Mouse (Mus musculus) adrenal gland (tissue): ENCODE measurements around the gene Clec3b.

Source experiments
- intact Hi-C: fragments of 180-260 bp; cut with DNase I; formaldehyde crosslinking; loops from one replicate; pipeline ENCODE4 v1.15.1; 2025

Gene Clec3b

DNA sequence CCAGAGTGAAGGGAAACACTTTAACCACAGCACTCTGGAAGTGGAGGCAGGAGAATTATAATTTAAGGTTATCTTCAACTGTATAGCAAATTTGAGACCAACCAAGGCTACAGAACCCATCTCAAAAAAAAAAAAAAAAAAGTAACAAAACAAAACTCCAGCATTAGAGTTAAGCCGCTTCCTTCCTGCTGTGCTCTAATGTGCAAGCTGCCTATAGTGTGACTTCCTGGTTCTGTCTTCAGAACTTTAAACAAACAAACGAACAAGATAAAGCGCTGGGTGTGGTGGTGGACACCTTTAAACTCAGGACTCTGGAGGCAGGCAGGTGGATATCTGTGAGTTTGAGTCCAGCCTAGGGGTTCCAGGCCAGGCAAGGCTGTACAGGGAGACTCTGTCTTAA, 1.3 kb downstream of the Clec3b start:
- intact Hi-C loops, result no loop called here

DNA sequence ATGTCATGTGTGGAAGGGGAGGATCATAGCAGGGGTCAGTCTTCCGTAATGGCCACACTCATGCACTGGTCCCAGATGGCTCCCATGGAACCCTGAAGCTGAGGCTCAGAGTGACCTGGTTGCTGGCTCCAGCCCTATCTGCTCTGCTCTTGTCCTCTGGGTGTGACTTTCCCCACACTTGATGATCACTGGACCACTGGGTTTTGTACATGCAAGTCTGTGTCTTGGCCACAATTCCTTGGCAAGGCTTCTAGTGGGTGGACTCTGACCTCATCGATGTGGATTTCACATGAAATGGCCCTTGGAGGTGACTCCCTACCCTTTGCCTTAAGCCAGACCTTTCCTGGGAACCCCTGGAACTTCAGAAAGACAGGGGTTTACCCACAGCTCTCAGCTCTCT, 2.4 kb downstream of the Clec3b start:
- intact Hi-C loops, result no loop called here

DNA sequence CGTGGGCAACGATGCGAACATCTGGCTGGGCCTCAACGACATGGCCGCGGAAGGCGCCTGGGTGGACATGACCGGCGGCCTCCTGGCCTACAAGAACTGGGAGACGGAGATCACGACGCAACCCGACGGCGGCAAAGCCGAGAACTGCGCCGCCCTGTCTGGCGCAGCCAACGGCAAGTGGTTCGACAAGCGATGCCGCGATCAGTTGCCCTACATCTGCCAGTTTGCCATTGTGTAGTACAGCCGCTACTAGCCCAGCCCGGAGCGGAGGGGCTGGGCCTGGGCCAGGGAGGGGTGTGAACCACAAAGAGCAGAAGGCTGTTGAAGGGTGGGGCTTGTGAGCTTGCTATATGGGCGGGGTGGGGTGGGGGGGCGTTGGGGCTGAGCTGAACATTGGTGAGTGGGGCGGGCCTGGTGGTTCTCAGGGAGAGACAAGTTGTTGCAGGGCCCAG, 6.2 kb downstream of the Clec3b start:
- intact Hi-C loops, result no loop called here

DNA sequence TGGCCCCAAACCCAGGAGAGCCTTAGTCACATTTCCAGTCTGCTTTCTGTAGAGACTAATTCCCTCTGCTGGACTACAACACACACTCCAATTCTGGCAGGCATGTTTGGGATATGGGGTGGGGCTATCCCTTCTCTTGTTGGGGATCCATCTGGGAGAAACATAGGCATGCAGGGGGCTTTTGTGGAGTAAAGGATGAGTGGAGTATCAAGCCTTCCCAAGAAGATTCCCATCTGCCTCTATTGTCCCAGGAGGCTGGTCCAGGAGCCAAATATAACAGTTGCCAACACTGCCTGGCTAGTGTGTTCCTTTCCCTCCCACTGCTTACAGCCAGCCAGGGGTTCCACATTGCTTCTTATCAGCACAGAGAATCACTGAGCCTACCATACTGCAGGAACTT, 7.0 kb downstream of the Clec3b start:
- intact Hi-C loops, result no loop called here

DNA sequence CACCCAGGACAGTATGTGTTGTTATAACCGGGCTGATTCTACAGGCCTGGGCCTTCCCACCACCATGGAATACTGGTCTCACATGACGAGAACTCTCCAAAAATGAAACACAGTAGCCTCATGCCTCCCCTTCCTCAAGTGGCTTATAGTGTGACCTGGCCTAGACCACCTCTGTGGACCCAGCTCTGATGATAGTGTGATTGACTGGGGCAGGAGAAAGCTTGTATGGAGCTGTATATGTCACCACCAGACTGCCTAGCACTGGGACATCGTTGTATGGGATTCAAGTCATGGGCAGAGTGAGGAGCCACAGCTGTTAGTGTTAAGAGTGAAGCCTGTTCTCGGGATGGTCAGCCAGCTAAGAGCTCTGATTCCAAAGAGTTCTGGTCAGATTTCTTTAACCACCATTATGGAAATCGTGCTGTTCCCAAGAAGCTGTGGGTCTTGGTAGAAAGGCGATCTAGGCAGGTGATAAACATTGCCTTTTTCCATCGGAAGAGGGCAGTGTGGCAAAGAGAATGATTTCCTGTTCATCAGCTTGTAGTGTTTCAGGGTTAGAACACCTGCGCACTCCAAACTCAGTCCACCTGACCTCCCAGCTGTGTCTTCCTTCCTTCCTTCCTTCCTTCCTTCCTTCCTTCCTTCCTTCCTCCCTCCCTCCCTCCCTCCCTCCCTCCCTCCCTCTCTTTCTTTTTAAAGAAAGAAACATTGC, 7.5 kb downstream of the Clec3b start:
- intact Hi-C loops, result no loop called here

DNA sequence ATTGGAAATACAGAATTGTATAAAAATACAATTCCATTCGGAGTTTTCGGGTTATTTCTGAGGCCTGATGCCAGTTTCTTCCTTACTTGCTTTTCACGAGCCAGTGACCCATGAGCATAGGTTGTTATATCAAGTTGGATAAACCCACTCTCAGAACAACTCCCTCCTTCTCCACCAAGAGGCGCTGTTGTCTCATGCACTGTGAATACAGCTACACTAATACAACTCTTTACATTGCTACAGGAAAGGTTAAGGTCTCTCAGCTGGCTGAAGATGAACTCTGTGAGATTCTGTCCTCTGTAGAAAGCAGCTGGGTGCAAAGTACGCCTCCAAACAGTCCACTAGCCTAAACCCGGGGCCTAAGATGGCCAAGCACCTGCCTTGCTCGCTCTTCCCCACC, 8.6 kb downstream of the Clec3b start:
- intact Hi-C loops, result loop anchor here (1.0 kb wide), 1 partner anchor 93 kb away; no protein-coding TSS in a partner anchor

DNA sequence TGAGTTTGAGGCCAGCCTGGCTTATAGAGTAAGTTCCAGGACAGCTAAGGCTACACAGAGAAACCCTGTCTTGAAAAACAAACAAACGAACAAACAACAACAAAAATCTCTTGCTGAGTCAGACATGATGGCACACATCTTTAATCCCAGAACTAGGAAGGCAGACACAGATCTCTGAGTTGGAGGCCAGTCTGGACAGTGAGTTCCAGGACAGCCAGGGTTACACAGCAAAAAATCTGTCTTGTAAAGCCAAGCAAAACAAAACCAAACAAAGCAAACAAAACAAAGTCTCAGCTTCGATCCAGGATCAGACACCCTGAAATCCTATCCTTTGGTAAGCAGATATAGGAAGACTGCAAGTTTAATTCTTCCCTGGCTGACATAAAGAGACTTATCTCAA, 11.0 kb downstream of the Clec3b start:
- intact Hi-C loops, result loop anchor here (5.0 kb wide), 1 partner anchor 286 kb away; no protein-coding TSS in a partner anchor

DNA sequence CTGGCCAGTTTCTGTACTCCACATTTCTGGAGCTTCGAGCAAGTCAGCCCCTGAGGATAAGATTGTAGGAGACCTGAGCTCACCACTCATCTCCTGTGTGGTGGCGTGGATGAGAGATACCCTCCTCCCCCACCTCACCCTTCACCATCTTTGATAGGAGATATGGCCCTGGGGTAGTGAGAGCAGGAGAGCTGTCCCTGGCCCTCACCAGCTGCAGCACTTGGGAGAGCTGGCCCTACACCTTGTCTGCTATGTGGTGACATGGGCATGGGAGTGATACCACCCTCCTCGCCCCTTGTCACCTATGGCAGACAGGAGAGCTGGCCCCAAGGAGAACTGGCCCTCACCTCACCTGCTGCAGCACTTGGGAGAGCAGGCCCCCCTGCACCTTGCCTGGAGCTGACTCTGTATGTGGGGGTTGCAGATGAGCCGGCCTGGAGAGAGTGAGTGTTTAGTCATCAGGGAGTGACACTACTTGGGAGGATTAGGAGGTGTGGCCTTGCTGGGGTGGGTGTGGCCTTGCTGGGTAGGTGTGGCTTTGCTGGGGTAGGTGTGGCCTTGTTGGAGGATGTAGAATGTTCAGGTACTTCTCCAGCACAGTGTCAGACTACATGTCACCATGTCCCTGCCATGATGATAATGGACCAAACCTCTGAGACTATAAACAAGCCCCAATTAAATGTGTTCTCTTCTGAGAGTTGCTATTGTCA, 12.4 kb downstream of the Clec3b start:
- intact Hi-C loops, result loop anchor here (5.0 kb wide), 1 partner anchor 284 kb away; no protein-coding TSS in a partner anchor

DNA sequence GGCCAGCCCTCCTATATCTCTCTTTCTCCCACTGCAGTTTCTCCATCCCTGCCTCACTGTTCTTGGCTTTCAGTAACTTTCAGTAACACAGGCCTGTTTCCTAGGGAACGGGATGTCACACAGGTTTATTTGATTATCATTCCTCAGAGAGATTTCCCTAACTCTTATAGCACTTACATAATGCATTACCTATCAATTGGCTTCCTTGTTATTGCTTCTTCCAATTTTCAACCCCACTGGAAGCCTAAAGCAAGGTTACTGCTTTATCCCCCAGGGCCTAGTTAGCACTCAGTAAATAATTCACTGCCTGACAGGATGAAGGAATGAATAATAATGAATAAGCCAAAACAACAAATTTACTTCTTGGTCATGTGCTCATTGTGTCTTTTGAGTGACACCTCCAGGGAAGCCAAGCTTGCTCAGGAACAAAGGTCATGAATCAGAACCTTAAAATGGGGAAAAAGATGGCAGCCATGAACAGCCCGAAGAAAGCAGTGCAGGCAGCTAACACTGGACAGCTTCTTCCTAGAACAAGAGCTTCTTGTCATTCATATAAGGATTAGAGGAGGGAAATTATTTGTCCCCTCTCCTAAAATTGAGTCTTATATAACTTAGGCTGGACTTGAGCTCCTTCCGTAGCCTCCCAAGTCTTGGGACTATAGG, 15.2 kb downstream of the Clec3b start:
- intact Hi-C loops, result no loop called here

DNA sequence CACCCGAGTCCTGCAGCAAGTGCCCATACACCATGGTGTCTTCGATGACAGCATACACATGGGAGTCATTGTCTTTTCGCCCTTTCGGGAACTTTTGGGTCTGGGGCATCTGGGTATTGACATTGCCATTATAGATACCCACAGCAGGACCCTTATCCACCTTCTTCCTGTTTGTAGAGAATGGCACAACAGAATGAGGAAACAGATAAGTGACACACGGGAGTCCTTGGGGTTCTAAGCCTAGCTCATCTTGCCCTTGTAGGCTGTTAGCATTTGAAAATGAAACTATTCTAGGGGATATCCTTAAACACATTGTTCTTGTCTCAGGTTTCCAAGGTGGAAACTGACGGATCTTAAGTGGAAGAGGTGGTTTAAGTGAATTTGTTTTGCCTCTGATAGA, 23.0 kb downstream of the Clec3b start:
- intact Hi-C loops, result no loop called here

DNA sequence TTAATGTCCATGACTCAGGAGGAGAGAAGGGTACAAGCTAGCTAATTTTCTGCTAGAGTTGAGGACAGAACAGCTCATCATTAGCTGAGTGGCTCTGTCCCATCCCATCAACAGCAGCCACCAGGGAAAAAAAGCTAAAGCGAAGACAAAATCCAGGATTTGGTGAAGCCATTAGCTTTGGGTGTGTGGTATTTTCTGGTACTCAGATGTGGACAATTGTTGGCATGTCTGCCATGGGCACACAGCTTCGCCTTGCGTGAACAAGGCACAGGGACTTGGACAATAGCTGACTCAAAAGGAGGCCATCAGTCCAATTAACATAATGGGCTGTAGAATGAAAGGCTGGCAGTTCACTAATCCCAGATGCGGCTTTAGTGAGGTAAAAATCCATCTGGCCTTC, 23.6 kb downstream of the Clec3b start:
- intact Hi-C loops, result no loop called here

DNA sequence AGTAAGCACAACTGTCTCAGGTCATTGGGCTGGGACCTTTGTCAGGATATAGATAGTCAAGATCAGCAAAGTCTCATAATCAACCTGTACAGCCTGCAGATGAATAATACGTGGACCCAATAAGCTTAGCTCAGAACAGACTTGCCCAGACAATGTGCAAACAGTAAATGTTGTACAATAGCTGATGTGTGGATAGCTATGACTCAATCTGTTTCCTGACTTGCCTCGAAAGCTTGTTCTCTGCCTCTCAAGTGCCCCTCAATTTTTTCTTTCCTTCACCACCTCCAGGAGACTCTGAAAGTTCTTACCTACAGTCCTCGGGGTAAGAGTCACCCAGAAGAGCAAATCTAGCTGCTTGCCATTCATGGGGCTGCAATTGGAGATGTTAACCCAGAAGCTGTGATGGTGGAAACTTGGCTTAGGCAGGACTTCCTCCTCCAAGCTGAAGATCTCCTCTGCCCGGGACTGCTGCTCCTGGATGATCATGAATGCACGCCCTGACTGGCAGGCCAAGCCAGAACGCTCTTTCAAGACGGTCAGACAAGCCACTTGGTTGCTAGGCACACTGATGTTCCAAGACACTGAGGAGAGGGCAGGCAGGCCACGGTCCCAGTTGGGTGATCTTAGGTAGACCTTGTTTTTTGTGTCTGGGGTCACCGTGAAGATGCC, 26.8 kb downstream of the Clec3b start:
- intact Hi-C loops, result no loop called here

DNA sequence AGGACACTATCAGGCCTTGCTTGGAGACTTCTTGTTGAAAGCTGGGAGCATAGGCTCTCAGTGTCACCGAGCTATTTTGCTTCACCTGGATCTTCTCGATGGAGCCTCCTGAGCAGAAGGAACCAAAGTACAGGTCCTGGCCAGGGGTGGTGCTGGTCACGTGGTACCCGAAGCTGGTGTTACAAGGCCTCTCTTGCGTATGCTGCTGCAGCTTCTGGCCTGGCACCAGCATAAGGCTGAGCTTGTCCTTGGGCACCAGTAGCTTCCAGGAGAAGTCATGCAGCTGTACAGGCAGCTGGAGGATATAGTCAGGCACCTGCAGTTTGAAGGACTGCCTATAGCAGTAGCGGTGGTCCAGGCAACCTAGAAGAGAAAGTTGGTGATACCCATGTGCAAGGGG, 29.3 kb downstream of the Clec3b start:
- intact Hi-C loops, result no loop called here

DNA sequence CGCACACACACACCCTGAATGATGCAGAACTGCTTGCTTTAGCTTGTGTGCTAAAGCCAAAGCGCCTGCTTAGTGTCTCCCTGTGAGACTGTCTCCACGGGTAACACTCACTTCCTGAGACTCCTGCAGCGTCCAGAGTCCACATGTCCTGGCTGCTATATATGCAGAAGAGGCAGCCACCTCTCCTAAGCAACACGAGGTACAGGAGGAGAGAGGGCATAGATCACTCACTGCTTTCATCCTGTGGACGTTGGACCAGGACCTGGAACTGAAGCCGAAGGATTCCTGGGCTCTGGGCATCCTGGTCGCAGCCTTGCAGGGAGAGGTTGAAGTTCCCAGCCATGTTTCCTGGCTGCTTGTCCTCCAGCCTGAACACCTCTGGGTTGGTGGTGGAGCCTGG, 32.5 kb downstream of the Clec3b start:
- intact Hi-C loops, result no loop called here

DNA sequence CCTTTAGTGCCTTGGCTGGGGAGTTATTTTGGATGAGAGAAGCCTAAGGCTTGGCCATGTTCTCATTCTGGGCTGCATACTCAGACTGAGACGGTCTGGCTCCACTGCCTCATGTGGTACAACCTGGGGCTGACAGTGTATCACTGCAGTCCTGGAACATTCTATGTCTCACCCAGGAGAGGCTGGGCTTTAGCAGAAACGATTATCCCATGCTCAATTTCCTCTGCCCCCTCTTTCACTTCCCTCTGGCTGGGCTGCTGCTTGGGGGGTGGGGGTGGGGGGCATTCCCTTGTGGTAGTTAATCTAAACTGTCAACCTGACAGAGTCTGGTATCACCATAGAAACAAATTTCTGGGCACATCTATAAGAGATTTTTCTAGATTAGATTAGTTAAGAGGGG, 34.8 kb downstream of the Clec3b start:
- intact Hi-C loops, result no loop called here

DNA sequence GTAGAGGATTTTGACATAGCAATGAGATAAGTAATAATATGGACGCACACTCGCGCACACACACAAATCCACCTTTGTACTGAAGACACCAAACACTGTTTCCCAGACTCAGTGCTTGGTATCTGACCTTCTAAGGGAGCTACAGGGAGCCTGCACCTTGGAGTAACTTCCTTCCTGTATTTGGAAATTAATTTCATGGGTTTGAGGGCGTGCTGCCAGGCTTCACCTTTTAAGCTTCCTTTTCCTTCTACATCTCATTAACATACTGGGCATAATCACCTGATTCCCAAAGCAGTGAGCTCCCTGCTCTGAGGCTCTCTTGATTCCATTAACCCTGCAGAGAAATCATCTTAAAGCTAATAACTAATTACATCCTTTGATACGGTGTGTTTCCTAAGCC, 35.4 kb downstream of the Clec3b start:
- intact Hi-C loops, result no loop called here

DNA sequence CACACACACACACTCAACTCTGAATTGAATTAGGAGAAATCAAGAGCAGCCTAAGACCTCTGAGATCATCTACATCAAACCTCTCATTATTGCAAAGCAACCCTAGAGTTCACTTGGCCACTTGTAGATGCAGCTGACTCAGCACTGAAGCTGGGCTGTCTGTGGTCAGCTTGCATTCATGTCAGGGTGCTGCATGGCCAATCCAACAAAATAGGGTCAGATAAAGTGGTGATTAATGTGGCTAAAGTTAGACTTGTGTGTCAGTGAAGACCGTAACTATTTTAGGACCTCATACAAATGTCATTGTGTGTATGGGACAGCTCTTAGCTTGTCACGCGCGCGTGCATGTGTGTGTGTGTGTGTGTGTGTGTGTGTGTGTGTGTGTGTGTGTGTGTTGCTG, 36.8 kb downstream of the Clec3b start:
- intact Hi-C loops, result no loop called here

DNA sequence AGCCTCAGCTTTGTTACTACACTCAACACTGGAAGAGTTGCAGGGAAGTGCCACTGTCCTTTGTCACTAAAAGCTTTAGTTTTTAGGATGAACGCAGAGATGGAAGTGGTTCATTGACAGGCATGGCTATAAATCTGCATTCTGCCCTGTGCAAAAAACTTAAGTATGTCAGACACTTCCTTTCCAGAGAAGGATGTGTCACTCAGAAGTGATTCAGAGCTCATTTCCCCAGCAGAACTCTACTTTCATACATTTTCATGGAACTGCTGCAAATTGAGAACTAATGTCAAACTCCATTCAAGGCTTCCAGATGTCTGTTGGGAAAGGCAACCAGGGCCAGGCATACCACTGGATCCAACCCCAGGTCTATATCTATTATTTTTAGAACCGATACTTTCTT, 37.5 kb downstream of the Clec3b start:
- intact Hi-C loops, result no loop called here

DNA sequence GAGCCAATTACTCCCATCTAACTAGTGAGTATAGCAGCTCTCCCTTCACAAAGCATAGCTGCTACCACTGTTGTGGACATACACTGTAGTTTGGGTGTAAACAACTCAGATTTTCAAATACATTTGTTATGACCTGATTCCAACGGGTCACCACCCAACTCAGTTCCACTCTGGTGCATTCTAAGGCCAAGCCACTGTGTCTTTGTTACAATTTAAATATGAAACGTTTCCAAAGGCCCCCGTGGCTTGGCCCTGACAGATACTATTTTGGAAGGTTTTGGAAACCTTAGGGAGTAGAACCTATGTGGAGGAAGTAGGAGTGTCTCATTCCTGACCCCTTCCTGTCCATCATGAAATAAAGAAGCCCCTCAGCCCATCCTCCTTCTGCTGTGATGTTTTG, 49.4 kb downstream of the Clec3b start:
- intact Hi-C loops, result no loop called here

DNA sequence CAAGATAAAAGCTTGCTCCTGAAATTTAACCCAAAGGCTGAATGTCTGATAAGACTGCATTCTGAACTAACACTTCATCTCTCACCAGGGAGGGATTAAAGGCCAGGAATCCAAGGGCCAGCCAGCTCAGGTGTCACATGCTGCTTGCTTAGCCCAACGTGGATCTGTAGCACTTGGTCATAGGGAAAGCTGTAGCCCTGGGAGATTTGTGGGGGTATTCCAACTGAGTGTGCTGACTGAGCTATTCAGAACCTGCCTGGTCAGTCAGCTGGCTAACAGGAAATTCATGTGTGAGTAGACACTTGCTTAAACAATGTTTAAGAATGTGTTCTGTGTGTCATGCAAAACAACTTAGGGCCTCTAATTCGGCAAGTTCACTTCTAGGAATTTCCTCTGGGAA, 55.8 kb downstream of the Clec3b start:
- intact Hi-C loops, result no loop called here

DNA sequence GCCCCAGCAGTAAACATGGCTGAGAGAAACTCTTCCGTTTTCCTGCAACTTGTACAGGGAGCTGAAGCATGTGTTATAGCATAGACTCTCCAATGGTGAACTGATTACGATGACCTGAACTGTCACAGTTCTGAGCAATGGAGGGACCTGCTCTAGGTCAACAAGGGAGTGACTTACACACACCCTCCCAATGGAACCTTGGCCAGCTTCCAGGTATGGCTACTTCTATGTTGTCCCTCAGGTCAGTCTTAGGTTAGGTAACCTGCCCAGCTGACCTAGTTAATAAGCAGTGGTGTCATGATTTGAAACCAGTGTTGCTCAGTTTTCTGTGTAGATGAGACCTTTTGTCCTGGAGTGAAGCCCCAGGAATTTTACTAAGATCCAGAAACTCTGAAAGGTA, 56.2 kb downstream of the Clec3b start:
- intact Hi-C loops, result no loop called here
